Mouse (Mus musculus): ENCODE results near the gene Vars. TPM values are rescaled to one million over a fixed set of nuclear protein-coding genes. Genes with fewer than 3 reads are reported as not detected.

Gene Vars
- polyA plus RNA-seq, 1 experiment from 2014 or later, result 114 TPM

- H3K27ac ChIP-seq (ENCODE audit: low read depth, low read length), result no peak within 1 kb of the TSS
- no peak for ATAC-seq (ENCODE audit: insufficient read depth, low FRiP score, low TSS enrichment)
- no peak within 1 kb of the TSS for H3K9ac ChIP-seq (ENCODE audit: low read length)
- 84% methylated on average over 12 of the region's 12 CpGs for WGBS
- no peaks in the 10 kb centered on the region for H3K4me1 ChIP-seq (ENCODE audit: control insufficient read depth, insufficient read depth, low read length)
- H3K9me3 ChIP-seq (ENCODE audit: control insufficient read depth, low read length), result no peaks in the 10 kb centered on the region
- H3K4me2 ChIP-seq (ENCODE audit: low read depth), result no peak within 1 kb of the TSS
- no peak for DNase-seq (ENCODE audit: low spot score)
- no peaks in the 10 kb centered on the region for H3K27me3 ChIP-seq (ENCODE audit: control insufficient read depth, insufficient read depth, low read length)
- peaks cover 31% of the 10 kb centered on the region for H3K36me3 ChIP-seq (ENCODE audit: control insufficient read depth, insufficient read depth, low read length)
- H3K4me3 ChIP-seq (ENCODE audit: low read depth, low read length), result no peak within 1 kb of the TSS
These were observed 15.6 kb downstream of the Vars start, which contains the start of gene Vwa7 for GRCm38 (mm10) chr17:35016376-35016775. Vwa7 (plus strand) TSS chr17:35016579.

DNA sequence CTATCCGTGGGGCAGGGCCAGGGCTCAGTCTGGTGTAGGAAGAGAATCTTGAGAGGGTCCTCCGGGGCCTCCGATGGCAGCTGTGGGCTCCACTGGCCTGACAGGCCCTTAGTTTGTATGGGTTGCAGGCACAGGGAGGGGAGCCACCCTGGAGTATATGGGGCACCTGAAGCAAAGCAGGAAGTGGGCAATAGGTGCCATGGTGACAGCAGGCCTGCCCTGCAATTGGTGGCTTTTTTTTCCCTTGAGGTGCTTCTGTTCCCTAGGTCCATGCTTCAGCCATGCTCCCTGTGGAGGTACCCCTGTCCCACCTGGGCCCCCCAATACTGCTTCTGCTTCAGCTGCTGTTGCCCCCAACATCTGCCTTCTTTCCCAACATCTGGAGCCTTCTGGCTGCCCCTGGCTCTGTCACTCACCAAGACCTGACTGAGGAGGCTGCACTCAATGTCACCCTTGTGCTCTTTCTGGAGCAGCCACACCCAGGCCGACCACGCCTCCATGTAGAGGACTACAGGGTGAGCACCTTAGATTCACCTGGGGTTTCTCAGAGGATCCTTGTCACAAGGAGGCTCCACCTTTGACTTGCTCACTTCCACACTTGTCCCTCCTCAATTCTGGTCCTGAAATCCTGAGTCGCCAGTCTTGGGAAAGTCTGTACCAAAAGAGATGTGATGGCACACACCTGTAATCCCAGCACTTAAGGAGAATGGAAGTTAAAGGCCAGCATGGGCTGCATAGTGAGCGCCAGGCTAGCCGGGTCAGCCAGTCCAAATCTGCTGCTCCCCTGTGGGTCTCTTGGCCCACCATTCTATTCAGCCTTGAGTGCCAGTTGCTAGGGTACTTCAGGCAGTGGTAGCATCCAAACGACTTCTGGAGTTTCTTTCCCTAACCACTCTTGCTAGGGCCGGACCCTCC, 16.3 kb downstream of the Vars start:
- WGBS, result 81% methylated on average over 10 of the region's 10 CpGs
- H3K9me3 ChIP-seq (ENCODE audit: control insufficient read depth, low read length), result no peaks in the 10 kb centered on the region
- no peak overlapping the region for H3K27ac ChIP-seq (ENCODE audit: low read depth, low read length)
- H3K36me3 ChIP-seq (ENCODE audit: control insufficient read depth, insufficient read depth, low read length), result peaks cover 25% of the 10 kb centered on the region
- no peaks in the 10 kb centered on the region for H3K27me3 ChIP-seq (ENCODE audit: control insufficient read depth, insufficient read depth, low read length)
- ATAC-seq (ENCODE audit: insufficient read depth, low FRiP score, low TSS enrichment), result no peak
- no peaks in the 10 kb centered on the region for H3K4me1 ChIP-seq (ENCODE audit: control insufficient read depth, insufficient read depth, low read length)
- H3K4me3 ChIP-seq (ENCODE audit: low read depth, low read length), result no peak overlapping the region
- DNase-seq (ENCODE audit: low spot score), result no peak
- H3K9ac ChIP-seq (ENCODE audit: low read length), result no peak overlapping the region
- no peak overlapping the region for H3K4me2 ChIP-seq (ENCODE audit: low read depth)

GRCm38 (mm10) chr17:35017706-35018030, 16.9 kb downstream of the Vars start:
- H3K27me3 ChIP-seq (ENCODE audit: control insufficient read depth, insufficient read depth, low read length), result no peaks in the 10 kb centered on the region
- ATAC-seq (ENCODE audit: insufficient read depth, low FRiP score, low TSS enrichment), result no peak
- H3K27ac ChIP-seq (ENCODE audit: low read depth, low read length), result no peak overlapping the region
- H3K9ac ChIP-seq (ENCODE audit: low read length), result no peak overlapping the region
- no peaks in the 10 kb centered on the region for H3K4me1 ChIP-seq (ENCODE audit: control insufficient read depth, insufficient read depth, low read length)
- no peak overlapping the region for H3K4me3 ChIP-seq (ENCODE audit: low read depth, low read length)
- H3K9me3 ChIP-seq (ENCODE audit: control insufficient read depth, low read length), result no peaks in the 10 kb centered on the region
- 77% methylated on average over 14 of the region's 14 CpGs for WGBS
- no peak overlapping the region for H3K4me2 ChIP-seq (ENCODE audit: low read depth)
- no peak for DNase-seq (ENCODE audit: low spot score)
- peaks cover 23% of the 10 kb centered on the region for H3K36me3 ChIP-seq (ENCODE audit: control insufficient read depth, insufficient read depth, low read length)

DNA sequence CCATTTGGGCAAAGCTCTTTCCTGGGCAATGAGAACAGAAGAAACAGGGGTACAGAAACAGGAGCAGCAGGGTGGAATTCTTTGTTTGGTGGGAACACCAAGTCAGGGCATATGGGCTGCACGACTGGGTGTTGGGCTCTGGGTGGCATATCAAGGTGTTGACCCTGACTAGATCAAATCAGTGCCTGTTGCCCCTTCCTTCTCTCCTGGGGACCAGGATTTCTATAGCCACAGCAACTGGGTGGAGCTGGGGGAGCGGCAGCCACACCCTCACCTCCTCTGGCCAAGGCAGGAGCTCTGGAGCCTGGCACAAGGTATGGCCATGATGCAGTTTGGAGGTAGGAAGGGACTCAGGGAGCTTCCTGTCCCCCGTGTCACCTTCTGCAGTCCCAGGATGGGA, 17.4 kb downstream of the Vars start:
- H3K4me3 ChIP-seq (ENCODE audit: low read depth, low read length), result no peak overlapping the region
- 80% methylated on average over 3 of the region's 3 CpGs for WGBS
- no peak for DNase-seq (ENCODE audit: low spot score)

GRCm38 (mm10) chr17:35019894-35020293, 19.1 kb downstream of the Vars start:
- Histone ChIP-seq H3K27ac (ENCODE audit: low read depth, low read length) (no peak overlapping the region), H3K9ac (ENCODE audit: low read length) (no peak overlapping the region), H3K4me2 (ENCODE audit: low read depth) (no peak overlapping the region), H3K4me3 (ENCODE audit: low read depth, low read length) (no peak overlapping the region), H3K27me3 (ENCODE audit: control insufficient read depth, insufficient read depth, low read length) (no peaks in the 10 kb centered on the region), H3K9me3 (ENCODE audit: control insufficient read depth, low read length) (no peaks in the 10 kb centered on the region), H3K36me3 (ENCODE audit: control insufficient read depth, insufficient read depth, low read length) (peaks cover 9% of the 10 kb centered on the region), H3K4me1 (ENCODE audit: control insufficient read depth, insufficient read depth, low read length) (no peaks in the 10 kb centered on the region)
- 78% methylated on average over 11 of the region's 11 CpGs for WGBS
- ATAC-seq (ENCODE audit: insufficient read depth, low FRiP score, low TSS enrichment) (no peak), DNase-seq (ENCODE audit: low spot score) (no peak)

More for the DNA sequence above, 17.4 kb downstream of the Vars start:
- no peak overlapping the region for H3K9ac ChIP-seq (ENCODE audit: low read length)
- no peaks in the 10 kb centered on the region for H3K4me1 ChIP-seq (ENCODE audit: control insufficient read depth, insufficient read depth, low read length)
- H3K27ac ChIP-seq (ENCODE audit: low read depth, low read length), result no peak overlapping the region
- no peak for ATAC-seq (ENCODE audit: insufficient read depth, low FRiP score, low TSS enrichment)
- peaks cover 21% of the 10 kb centered on the region for H3K36me3 ChIP-seq (ENCODE audit: control insufficient read depth, insufficient read depth, low read length)
- no peak overlapping the region for H3K4me2 ChIP-seq (ENCODE audit: low read depth)
- H3K27me3 ChIP-seq (ENCODE audit: control insufficient read depth, insufficient read depth, low read length), result no peaks in the 10 kb centered on the region
- no peaks in the 10 kb centered on the region for H3K9me3 ChIP-seq (ENCODE audit: control insufficient read depth, low read length)

DNA sequence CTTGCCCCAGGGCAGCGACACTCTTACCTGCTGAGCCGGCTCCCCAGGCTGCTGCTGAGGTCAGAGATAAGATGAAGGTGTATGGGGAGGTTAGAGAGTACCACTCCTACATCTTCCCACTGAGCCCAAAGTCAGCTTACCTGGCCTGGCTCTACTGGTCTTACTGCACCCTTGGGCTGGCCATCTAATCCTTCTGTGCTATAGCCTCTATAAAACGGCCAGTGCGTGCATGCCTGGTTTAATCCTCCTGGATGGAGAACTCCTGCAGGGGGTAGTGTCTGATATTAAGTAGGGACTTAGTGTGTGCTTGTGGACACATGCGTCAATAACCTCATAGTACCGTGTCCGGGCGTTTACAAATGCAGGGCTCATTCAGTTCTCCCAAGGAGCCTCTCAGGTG, 19.8 kb downstream of the Vars start:
- Histone ChIP-seq H3K9me3 (ENCODE audit: control insufficient read depth, low read length) (no peaks in the 10 kb centered on the region), H3K27ac (ENCODE audit: low read depth, low read length) (no peak overlapping the region), H3K4me2 (ENCODE audit: low read depth) (no peak overlapping the region), H3K36me3 (ENCODE audit: control insufficient read depth, insufficient read depth, low read length) (peaks cover 3% of the 10 kb centered on the region), H3K4me1 (ENCODE audit: control insufficient read depth, insufficient read depth, low read length) (no peaks in the 10 kb centered on the region), H3K4me3 (ENCODE audit: low read depth, low read length) (no peak overlapping the region), H3K27me3 (ENCODE audit: control insufficient read depth, insufficient read depth, low read length) (no peaks in the 10 kb centered on the region), H3K9ac (ENCODE audit: low read length) (no peak overlapping the region)
- ATAC-seq (ENCODE audit: insufficient read depth, low FRiP score, low TSS enrichment), result no peak
- DNase-seq (ENCODE audit: low spot score), result no peak
- WGBS, result 87% methylated on average over 8 of the region's 8 CpGs

DNA sequence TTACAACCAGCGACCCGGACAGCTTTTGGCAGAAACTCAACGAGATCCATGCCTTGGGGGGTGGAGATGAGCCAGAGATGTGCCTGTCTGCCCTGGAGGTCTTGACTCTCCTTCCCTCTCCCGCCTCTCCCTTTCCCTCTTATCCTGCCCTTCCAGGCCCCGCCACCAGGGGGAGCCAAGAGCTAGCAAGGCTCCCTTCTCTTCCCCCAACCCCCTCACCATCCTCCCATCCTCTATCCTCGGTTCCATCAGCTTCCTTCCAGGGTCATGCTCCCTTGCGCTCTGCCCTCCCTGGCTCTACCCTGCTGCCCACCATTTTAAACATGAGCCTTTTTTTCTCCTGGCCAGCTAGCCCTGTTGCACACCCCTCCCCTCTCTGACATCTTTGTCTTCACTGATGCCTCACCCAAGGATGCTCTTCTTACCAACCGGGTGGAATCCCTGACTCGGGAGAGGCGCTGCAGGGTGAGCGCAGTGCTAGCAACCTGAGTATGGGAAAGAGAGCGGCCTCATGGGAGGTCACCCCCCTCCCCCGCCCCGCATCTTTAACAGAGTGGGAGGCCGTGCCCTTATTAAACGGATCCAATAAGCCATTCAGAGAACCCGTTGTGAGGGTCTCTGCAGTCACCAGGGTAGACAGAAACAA, 20.5 kb downstream of the Vars start:
- peak; percentile 51; the same call in 1 of the 2 replicates for ATAC-seq (ENCODE audit: insufficient read depth, low FRiP score, low TSS enrichment)

GRCm38 (mm10) chr17:35021842-35022477, 21.2 kb downstream of the Vars start:
- H3K4me2 ChIP-seq (ENCODE audit: low read depth), result no peak overlapping the region
- DNase-seq (ENCODE audit: low spot score) (no peak), ATAC-seq (ENCODE audit: insufficient read depth, low FRiP score, low TSS enrichment) (no peak)
- no peak overlapping the region for H3K27ac ChIP-seq (ENCODE audit: low read depth, low read length)
- no peaks in the 10 kb centered on the region for H3K36me3 ChIP-seq (ENCODE audit: control insufficient read depth, insufficient read depth, low read length)
- H3K4me3 ChIP-seq (ENCODE audit: low read depth, low read length), result no peak overlapping the region
- H3K27me3 ChIP-seq (ENCODE audit: control insufficient read depth, insufficient read depth, low read length), result no peaks in the 10 kb centered on the region
- H3K4me1 ChIP-seq (ENCODE audit: control insufficient read depth, insufficient read depth, low read length), result no peaks in the 10 kb centered on the region
- no peaks in the 10 kb centered on the region for H3K9me3 ChIP-seq (ENCODE audit: control insufficient read depth, low read length)
- H3K9ac ChIP-seq (ENCODE audit: low read length), result no peak overlapping the region
- WGBS, result 74% methylated on average over 6 of the region's 6 CpGs

More for the DNA sequence above, 20.5 kb downstream of the Vars start:
- Histone ChIP-seq H3K9ac (ENCODE audit: low read length) (peak overlapping the region; percentile 24; the same call in 1 of the 2 replicates), H3K4me2 (ENCODE audit: low read depth) (no peak overlapping the region), H3K4me1 (ENCODE audit: control insufficient read depth, insufficient read depth, low read length) (no peaks in the 10 kb centered on the region), H3K4me3 (ENCODE audit: low read depth, low read length) (no peak overlapping the region), H3K27me3 (ENCODE audit: control insufficient read depth, insufficient read depth, low read length) (no peaks in the 10 kb centered on the region), H3K36me3 (ENCODE audit: control insufficient read depth, insufficient read depth, low read length) (no peaks in the 10 kb centered on the region), H3K9me3 (ENCODE audit: control insufficient read depth, low read length) (no peaks in the 10 kb centered on the region), H3K27ac (ENCODE audit: low read depth, low read length) (no peak overlapping the region)
- 14% methylated on average over 17 of the region's 17 CpGs for WGBS
- DNase-seq (ENCODE audit: low spot score), result peak; percentile 92

Data from neural tube, embryonic 11.5 days (tissue).